Mouse (Mus musculus) G1E (cell line): Measurements from ENCODE around the gene Atp6v0a1.

Experiments used
- CTCF ChIP-seq: IDR thresholded peaks from 2 replicates; pipeline ENCODE4 v1.5.1; 2012; ENCODE audit warnings: low read depth, low read length, inconsistent platforms, mixed read lengths
- GATA1 ChIP-seq: IDR thresholded peaks from 2 replicates; pipeline ENCODE4 v1.6.1; 2012; ENCODE audit warnings: borderline replicate concordance, low read length, inconsistent platforms, mixed read lengths
- GATA2 ChIP-seq: IDR thresholded peaks from 2 replicates; pipeline ENCODE4 v1.6.1; 2012; ENCODE audit warnings: low read depth, low read length, inconsistent platforms, borderline replicate concordance
- POLR2AphosphoS5 ChIP-seq: IDR thresholded peaks from 2 replicates; pipeline ENCODE4 v1.6.1; 2012; ENCODE audit warnings: low read depth, low read length, inconsistent platforms; ENCODE audit not compliant: insufficient replicate concordance
- TAL1 ChIP-seq: conservative IDR thresholded peaks from 2 replicates; pipeline ENCODE4 v1.6.1; 2012; ENCODE audit warnings: low read depth, low read length, inconsistent platforms, mixed read lengths

DNA sequence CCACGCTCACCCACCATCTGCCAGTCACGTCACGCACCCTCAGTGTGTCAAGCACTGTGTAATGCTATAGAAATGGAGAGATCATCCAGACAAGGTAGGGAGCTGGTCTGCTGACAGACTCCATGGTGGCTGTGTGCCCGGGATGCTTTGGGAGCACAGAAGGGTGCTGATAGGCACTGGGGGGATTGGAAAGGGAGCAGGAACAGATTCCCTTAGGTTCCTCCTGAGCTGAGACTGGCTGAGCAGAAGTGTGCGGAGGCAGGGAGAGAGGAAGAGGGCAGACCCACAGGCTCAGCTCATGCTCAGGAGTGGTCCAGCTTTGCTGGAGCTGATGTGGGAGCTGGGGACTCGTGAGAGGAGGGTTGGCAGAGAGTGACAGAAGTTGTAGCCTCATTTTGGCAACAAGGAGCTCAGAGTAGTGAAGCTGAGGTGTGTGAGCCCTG, 41.8 kb downstream of the Atp6v0a1 start:
- TF ChIP-seq CTCF (no peak), GATA1 (no peak), TAL1 (no peak), POLR2AphosphoS5 (no peak), GATA2 (no peak)
